Mouse (Mus musculus) retina, adult 2 months (tissue): ENCODE measurements around the gene Gm29276.
"Not testable (repeated sequence)": the region's sequence is repeated elsewhere in the genome, so short reads cannot be mapped to it uniquely, and the experiment has no call there.

Experiments
- DNase-seq: peaks from one replicate; pipeline ENCODE4 v3.0.0-alpha.2; 2012; ENCODE audit warnings: low read depth, low spot score

The Gm29276 gene

GRCm38 (mm10) chrY:42582150-42582549, at the start of gene Gm29276:
Gene Gm29276 (minus strand): TSS chrY:42582250.
- not testable (repeated sequence) for DNase-seq
